Mouse (Mus musculus) layer of hippocampus, adult 2 months (tissue): Measurements from ENCODE around the gene Prlr. TPM values are rescaled to one million over a fixed set of nuclear protein-coding genes. Genes with fewer than 3 reads are reported as not detected.

ENCODE experiments used
- DNase-seq, 2 experiments: peaks; one replicate each; pipeline ENCODE4 v3.0.0; 2022; ENCODE audit warnings: low spot score in 2 of 2
- H3K27ac ChIP-seq: fragments of 200-600 bp; 2 replicates; pipeline ENCODE4 v1.8.1; 2022
- H3K4me3 ChIP-seq: fragments of 200-600 bp; 2 replicates; pipeline ENCODE4 v1.8.1; 2022; ENCODE audit warnings: mild to moderate bottlenecking
- CTCF ChIP-seq: fragments of 200-600 bp; conservative IDR thresholded peaks from 2 replicates; pipeline ENCODE4 v1.8.1; 2022; ENCODE audit warnings: antibody characterized with exemption, mild to moderate bottlenecking, moderate library complexity
- long read RNA-seq, 2 experiments: library from polyadenylated mRNA; stranded (forward); transcript quantifications; one replicate each; pipeline ENCODE4 v2.0.0; 2021; ENCODE audit warnings: borderline mapping rate in 2 of 2
- total RNA-seq, 2 experiments: library from RNA; stranded (reverse); gene quantifications; 2 replicates each; pipeline ENCODE4 v1.2.3; 2021

Gene Prlr
- 1 to 10 TPM; 3.5 to 4.3 TPM for total RNA-seq
- long read RNA-seq, experiment 1, partial matches to known transcripts = 0 of 1 reads
- long read RNA-seq, experiment 1, other reads (novel, unspliced or antisense) = 1 of 1 reads
- long read RNA-seq, experiment 2 = 0 reads

DNA sequence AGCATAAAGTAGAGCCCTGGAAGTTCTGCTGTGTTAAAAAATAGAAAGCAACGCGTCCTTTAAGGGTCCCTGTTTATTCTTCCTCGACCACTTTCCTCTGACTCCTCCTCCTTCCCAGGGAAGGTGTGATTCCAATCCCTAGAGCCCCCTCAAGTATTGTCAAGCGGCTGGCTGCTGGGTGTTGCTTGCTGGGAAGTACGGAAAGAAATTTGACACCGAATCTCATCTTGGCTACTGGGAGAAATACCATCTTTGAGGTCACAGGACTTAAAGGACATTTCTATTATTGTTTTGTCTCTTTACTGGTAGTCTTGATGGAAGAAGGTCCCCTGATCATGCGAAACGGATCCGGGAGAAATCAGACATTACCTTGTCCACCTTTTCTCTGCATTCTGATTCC lies at the start of gene Prlr:
Prlr (plus strand) TSS at position 156 of the 400 bp plus-strand sequence.
- no peak for DNase-seq
- TF ChIP-seq CTCF = no peak
- Histone ChIP-seq H3K4me3 (peak within 1 kb of the TSS; percentile 45), H3K27ac (no peak within 1 kb of the TSS)

DNA sequence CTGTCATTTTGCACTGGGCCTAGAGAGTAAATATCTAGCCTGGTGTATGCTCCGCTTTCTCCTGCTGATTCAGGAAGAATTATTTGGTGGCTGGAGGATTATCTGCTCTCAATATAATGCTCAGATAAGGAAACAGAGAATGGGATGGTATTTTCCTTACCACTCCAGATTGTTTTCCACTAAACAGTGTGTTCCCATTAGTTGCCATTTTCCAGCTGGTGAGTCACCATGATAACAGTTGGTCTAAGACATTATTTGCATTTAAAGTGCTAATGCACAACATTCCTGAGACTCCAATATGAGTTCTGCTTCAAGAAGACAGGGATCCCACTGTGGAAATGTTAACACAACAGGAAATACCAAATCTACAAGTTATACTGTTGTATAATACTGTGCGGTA lies 43.3 kb upstream of the Prlr start:
- peak; percentile 41 to 70 for DNase-seq

DNA sequence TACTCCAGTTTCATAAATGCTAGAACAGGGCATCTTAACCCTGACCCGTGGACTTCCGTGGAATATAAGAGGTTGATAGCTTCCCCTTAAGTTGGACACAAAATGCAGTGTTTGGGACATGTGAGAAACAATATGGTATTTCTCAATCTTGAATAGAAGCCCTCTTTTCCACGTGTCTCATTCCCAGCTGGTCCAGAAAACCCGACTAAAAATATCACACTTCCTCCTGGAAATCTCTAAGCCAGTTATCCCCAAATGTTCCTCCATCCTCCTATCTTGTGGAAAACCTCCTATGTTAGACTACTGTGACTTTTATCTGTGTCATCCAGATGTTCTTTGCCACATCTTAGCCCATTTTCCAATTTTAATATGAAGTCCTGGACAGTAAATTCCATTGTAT lies 42.1 kb upstream of the Prlr start:
- Histone ChIP-seq H3K4me3 (no peak overlapping the region), H3K27ac (no peak overlapping the region)
- no peak for TF ChIP-seq CTCF
- no peak for DNase-seq

More for the DNA sequence above, 43.3 kb upstream of the Prlr start:
- Histone ChIP-seq H3K4me3 (no peak overlapping the region), H3K27ac (0 out of 2 replicates have a peak overlapping the region, but pooled peaks have one; percentile 3)
- TF ChIP-seq CTCF = no peak

DNA sequence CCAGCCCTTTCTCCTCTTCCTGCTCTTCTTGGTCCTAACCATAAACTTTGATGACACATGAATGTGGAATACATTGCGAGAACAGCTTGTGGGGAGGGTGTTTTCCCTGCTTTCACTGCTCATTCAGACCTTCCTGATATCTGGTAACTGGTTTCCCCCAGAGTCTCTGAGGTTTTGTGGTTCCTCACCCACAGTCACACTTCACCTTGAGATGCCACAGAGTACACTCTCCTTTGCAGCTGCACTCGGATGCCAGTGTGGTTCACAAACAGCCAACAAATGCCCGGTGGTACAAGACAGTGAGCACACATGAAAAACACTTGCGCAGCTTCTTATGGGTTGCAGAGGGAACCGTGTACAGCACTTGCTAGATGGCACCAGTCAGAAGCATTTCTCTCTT lies 32.5 kb upstream of the Prlr start:
- H3K27ac ChIP-seq = no peak overlapping the region
- no peak overlapping the region for H3K4me3 ChIP-seq
- no peak for DNase-seq
- TF ChIP-seq CTCF = no peak

DNA sequence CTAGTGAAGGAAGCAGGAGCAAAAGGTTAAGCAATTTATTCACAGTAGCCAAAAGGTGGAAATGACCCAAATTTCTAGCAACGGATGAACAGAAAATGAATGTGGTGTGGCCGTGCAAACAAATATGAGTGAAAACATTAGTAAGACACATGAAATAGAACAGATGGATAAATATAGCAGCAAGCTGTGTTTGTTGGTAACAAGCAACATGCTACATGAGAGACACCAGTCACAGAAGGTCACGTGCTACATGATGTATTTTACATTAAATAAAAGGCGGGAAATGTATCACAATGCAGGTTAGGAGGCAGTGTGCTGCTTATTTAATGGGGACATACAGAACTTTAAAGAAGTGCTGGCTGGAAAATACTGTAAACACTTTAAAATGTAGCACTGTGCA lies 28.8 kb upstream of the Prlr start:
- Histone ChIP-seq H3K4me3 (no peak overlapping the region), H3K27ac (no peak overlapping the region)
- DNase-seq = no peak
- TF ChIP-seq CTCF = no peak

DNA sequence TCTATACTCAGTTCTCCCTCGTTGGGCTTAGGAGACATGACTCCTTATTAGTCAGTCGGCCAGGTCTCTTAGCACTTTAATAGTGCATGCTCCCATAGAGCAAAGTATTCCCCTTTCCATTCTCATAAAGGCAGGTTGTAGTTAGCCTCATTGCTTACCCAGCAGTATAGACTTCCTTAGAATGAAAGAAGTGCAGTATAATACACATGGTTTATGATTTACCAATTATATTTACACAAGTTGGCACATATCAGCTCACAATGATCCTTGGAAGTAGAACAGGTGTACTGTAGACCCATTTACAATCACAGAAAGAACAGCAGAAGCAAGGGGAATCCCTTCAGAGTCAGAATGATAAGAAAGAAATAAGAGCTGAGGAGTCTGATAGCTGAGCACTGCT lies 16.4 kb upstream of the Prlr start:
- DNase-seq = no peak
- TF ChIP-seq CTCF = no peak
- H3K27ac ChIP-seq = no peak overlapping the region
- no peak overlapping the region for H3K4me3 ChIP-seq

DNA sequence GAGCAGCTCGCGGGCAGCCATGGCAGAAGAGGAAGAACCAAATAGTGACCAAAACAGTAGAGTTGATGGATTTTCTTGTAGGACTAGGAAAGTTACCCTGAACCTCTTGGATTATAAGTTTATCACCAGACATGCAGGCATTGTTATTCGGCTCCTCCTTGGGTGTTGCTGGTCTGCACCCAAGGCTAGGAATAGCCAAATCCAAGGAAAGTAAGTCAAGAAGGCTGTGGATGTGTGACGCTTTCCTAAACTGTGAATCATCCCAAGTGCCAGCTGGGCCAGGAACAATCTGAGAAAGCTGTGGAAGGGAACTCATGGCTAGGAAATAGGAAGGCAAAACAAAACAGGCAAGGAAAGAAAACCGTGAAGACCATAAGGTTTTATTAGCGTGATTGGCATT lies 2.0 kb upstream of the Prlr start:
- no peak overlapping the region for H3K27ac ChIP-seq
- H3K4me3 ChIP-seq = no peak overlapping the region
- no peak for TF ChIP-seq CTCF
- DNase-seq = no peak

DNA sequence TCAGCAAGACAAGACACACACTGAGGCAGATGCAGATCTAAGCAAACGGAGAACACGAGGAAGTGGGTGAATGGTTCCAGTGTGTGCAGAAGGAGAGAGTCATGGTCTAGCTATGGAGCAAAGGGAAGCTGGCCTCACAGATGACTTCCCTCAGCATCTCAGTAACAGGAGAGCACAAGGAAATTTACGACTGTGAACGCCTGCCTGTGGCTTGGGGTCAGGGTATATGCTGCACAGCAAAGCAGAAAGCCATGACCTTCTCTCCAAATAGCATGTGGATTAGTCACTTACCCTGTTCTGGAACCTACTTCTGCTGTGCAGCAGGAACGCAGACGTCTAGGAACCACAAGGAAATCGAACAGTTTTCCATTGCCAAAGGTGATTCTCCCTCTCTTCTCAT lies 1.4 kb upstream of the Prlr start:
- DNase-seq = no peak
- Histone ChIP-seq H3K4me3 (no peak overlapping the region), H3K27ac (no peak overlapping the region)
- TF ChIP-seq CTCF = no peak

DNA sequence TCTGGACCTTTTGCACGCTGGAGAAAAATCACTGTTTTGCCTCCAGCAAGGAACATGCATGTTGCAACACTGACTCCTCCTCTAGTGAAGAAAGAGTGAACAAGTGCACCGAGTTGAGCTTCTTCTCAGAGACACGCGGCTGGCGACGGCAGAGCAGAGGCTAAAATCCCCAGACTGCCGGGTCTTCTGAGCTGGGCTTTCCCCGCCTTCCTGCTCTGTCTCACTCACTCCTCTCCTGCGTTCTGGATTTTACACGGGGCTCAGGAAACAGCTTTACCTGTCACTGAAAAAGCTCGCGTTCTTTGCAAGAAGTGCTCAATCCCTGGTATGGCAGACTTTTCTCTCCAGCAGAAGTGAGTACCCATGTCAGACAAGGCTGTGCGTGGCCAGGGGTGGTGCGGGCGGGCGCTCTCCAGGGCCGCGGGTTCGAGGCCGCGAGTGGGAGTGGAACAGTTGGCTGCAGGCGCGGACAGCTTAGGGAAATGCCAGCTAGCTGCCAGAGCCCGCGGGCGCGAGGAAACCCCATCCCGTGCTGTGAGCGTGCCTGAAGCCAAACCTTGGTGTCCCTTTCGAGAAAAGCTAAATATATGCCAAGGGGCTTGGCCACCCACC lies 587 bp downstream of the Prlr start:
- DNase-seq = peak in 1 of 2 experiments; percentile 17
- H3K4me3 ChIP-seq = peak overlapping the region; percentile 45
- H3K27ac ChIP-seq = no peak overlapping the region
- TF ChIP-seq CTCF = no peak

DNA sequence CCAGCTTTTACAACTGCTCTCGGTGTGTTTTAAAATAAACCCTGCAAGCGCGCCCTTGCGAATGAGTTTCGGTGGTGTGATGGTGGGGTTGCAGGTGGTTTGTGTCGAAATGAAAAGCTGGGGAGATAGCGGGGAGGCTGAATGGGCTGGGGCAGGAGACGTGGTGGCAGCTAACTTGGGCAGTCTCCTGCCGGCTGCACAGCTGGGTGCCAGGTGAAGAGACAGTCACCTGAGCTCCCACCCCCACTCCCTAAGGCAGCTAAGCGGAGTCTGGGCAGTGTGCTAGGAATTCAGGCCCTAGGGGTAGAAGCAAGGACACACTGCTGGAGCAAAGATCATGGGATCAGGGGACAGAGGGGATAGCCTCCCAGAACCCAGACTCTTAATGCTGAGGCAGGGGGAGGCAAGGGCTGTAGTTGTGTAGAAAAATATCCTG lies 1.1 kb downstream of the Prlr start:
- Histone ChIP-seq H3K4me3 (peak overlapping the region; percentile 45), H3K27ac (no peak overlapping the region)
- TF ChIP-seq CTCF = no peak
- no peak for DNase-seq

DNA sequence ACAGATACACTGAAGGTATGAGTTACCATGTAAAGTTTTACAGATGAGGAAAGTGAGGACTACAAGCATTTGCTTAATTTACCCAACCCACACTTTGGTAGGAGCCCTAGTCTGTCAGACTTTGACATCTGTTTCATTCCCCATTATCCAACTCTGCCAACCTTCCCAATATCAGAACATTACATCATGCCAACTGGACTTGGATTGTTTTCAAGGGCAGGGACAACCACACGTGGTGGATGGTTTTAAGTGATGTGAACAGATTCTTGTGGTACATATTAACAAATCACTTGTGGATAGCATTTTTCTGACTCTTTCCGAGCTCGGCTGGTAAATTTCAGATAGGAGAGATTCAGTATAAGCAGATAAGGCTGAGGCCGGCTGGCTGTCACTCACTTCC lies 3.7 kb downstream of the Prlr start:
- DNase-seq = peak; percentile 23 to 45
- no peak overlapping the region for H3K4me3 ChIP-seq
- TF ChIP-seq CTCF = no peak
- H3K27ac ChIP-seq = no peak overlapping the region

DNA sequence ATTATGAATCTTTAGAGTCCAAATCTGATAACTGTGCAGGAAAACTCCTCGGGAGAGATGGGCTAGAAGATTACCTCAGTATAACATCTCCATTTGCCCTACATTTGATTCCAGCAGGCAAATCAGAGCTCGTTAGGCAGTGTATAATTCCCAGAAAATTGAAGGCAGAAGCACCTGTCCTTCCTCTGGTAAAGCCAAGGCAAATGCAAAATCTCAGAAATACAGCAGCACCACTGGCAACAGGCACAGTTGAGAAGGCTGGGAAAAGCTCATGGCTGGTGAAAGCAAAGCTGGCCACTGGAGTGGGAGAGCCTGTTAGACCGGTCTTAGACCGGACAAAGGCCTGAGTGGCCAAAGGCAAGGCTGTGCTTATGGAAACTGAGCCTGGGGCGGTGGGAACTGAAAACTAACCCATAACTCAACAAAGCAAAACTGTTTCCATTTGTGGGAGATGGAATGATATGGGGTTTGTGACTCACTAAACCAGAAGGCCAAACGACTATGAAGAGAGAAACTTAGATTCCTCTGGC lies 15.1 kb downstream of the Prlr start:
- Histone ChIP-seq H3K27ac (no peak overlapping the region), H3K4me3 (no peak overlapping the region)
- no peak for DNase-seq
- TF ChIP-seq CTCF = no peak

DNA sequence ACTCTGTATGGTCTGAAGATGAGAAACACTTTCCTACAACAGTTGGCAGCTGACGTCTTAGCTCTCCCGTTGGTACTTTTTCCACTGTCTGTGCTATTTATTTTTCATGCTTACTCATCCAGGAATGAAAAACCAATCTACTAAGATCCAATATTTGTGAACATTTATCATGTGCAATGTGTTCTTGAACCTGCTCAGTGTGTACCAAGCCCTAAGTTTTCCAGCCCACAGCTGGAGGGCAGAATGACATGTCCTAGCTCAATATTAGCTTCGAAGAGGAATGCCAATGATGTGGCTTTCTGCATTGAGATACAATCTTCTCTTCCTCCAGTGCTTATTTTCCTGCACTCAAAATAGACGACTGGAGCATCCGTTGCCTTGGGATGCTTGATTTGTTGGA lies 24.0 kb downstream of the Prlr start:
- Histone ChIP-seq H3K27ac (no peak overlapping the region), H3K4me3 (no peak overlapping the region)
- no peak for DNase-seq
- no peak for TF ChIP-seq CTCF
